ENCODE assay signal across 18 mouse cellular contexts in the genomic region with DNA sequence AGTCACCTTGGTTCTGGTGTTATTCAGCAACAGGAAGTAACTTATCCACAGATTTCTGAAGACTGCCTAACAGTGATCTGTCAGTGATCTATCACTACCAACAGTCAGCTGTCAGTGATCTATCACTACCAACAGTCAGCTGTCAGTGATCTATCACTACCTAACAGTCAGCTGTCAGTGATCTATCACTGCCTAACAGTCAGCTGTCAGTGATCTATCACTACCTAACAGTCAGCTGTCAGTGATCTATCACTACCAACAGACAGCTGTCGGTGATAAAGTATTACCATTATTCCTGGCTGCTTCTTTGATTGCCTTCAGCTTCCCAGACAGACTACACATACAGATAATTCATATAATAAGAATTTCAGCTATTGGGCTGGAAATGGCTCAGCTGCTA. TPM values are rescaled to one million over a fixed set of nuclear protein-coding genes. Genes with fewer than 3 reads are reported as not detected.
"Had no signal": no experiment of that assay in that cellular context is flagged by ENCODE, and none has a peak within 500 bp of the region (broad histone marks: within the 10 kb centered on the region; RNA-seq: fewer than 3 reads in every experiment).

No protein-coding gene starts in this region.

- H3K9me3 ChIP-seq: liver, embryonic 13.5 days; liver, embryonic 15.5 days; midbrain, embryonic 10.5 days; midbrain, embryonic 12.5 days; neural tube, embryonic 12.5 days had no signal

- H3K4me2 ChIP-seq: liver, embryonic 11.5 days; liver, embryonic 13.5 days; liver, embryonic 15.5 days; midbrain, embryonic 12.5 days; neural tube, embryonic 12.5 days had no signal

- H3K4me3 ChIP-seq: liver, embryonic 13.5 days; liver, embryonic 15.5 days; megakaryocyte, embryonic 14.5 days; midbrain, embryonic 10.5 days; midbrain, embryonic 12.5 days; neural tube, embryonic 12.5 days had no signal

- DNase-seq: liver, embryonic 13.5 days; liver, postnatal 0 days; lung, adult 2 months; lung, postnatal 10 days; midbrain, embryonic 14.5 days; right cerebral cortex, postnatal 14 days; thymus, adult 18-20 months; thymus, postnatal 25 days; thymus, postnatal 4 days had no signal

- H3K36me3 ChIP-seq: liver, embryonic 13.5 days; liver, embryonic 15.5 days; midbrain, embryonic 10.5 days; midbrain, embryonic 12.5 days; neural tube, embryonic 12.5 days had no signal

- H3K27me3 ChIP-seq: liver, embryonic 13.5 days; liver, embryonic 15.5 days; midbrain, embryonic 12.5 days; neural tube, embryonic 12.5 days had no signal

- H3K9ac ChIP-seq: liver, embryonic 13.5 days; liver, embryonic 15.5 days; liver, postnatal 0 days; midbrain, embryonic 12.5 days; neural tube, embryonic 12.5 days had no signal

- H3K27ac ChIP-seq: liver, embryonic 13.5 days; liver, embryonic 15.5 days; macrophage; midbrain, embryonic 10.5 days; midbrain, embryonic 12.5 days; neural tube, embryonic 12.5 days had no signal

- H3K4me1 ChIP-seq: midbrain, embryonic 10.5 days; midbrain, embryonic 12.5 days; neural tube, embryonic 12.5 days had no signal

RNA-seq across cellular contexts. Expression of a gene that starts 19.2 kb away (rescaled TPM):
- total RNA-seq: megakaryocyte progenitor cell, adult 5-6 weeks; neutrophil, adult 5-6 weeks had no signal
- polyA plus RNA-seq: macrophage had no signal
